Comparison of ENCODE assay signal across 8 mouse cellular contexts in genomic region chr11:89299116-89299783, GRCm38 (mm10). TPM values are rescaled to one million over a fixed set of nuclear protein-coding genes. Genes with fewer than 3 reads are reported as not detected.
A peak's percentile ranks its signal among the peaks of the same experiment; 100 is the strongest.
DNase-seq lines count a peak whose midpoint lies in the region; ATAC-seq and TF ChIP-seq lines count a peak whose summit lies in the region.

No protein-coding gene starts in this region.

- H3K4me1 ChIP-seq in cortical plate, adult 2 months (ENCODE audit: control insufficient read depth, insufficient read depth, low read length) = peaks cover 2% of the 10 kb centered on the region; the same call in 1 of the 2 replicates
- peaks cover 10% of the 10 kb centered on the region for H3K4me1 ChIP-seq in heart, embryonic 11.5 days (ENCODE audit: control insufficient read depth, insufficient read depth, low read length)

- H3K27ac ChIP-seq in cortical plate, adult 2 months (ENCODE audit: insufficient read depth, low read length) = no peak overlapping the region
- H3K27ac ChIP-seq in heart, embryonic 11.5 days (ENCODE audit: low read depth, low read length) = peak overlapping the region; percentile 73

- TF ChIP-seq CTCF in cortical plate, adult 2 months (IDR thresholded peaks at IDR 0.05; ENCODE audit: extremely low read depth, insufficient read depth, low read length) = no peak

- no peaks in the 10 kb centered on the region for H3K36me3 ChIP-seq in heart, embryonic 11.5 days (ENCODE audit: control insufficient read depth, insufficient read depth, low read length)
- no peaks in the 10 kb centered on the region for H3K36me3 ChIP-seq in myocyte (ENCODE audit: control insufficient read depth, insufficient read depth)

- no peaks in the 10 kb centered on the region for H3K79me2 ChIP-seq in myocyte (ENCODE audit: control insufficient read depth, insufficient read depth)

- peak; percentile 23 to 38 for DNase-seq in layer of hippocampus, postnatal 10 days (ENCODE audit: low spot score in 2 of 2)
- no peak for DNase-seq in layer of hippocampus, adult 18-20 months (ENCODE audit: low spot score in 2 of 2)
- peak; percentile 59 to 68 for DNase-seq in kidney, postnatal 4 days
- DNase-seq in right cerebral cortex, postnatal 36 days (ENCODE audit: low spot score in 2 of 2) = no peak
- DNase-seq in natural killer cell, adult 2 months (ENCODE audit: low spot score in 2 of 2) = no peak

- TF ChIP-seq POLR2A in cortical plate, adult 2 months (IDR thresholded peaks at IDR 0.05; ENCODE audit: extremely low read depth, insufficient read depth, low read length) = no peak
- no peak for TF ChIP-seq POLR2A in myocyte (IDR thresholded peaks at IDR 0.05; ENCODE audit: insufficient read length, low read depth)

- peak overlapping the region; percentile 61 for H3K9ac ChIP-seq in heart, embryonic 11.5 days (ENCODE audit: low read depth, low read length)

- 0 out of 2 replicates have a peak, but pooled peaks have one; percentile 7 for ATAC-seq in heart, embryonic 11.5 days (replicated peaks; ENCODE audit: insufficient number of reproducible peaks, low FRiP score, low TSS enrichment)

- H3K4me2 ChIP-seq in heart, embryonic 11.5 days = peak overlapping the region; percentile 76
- H3K4me2 ChIP-seq in myocyte (ENCODE audit: low read depth) = peak overlapping the region; percentile 77

- H3K27me3 ChIP-seq in heart, embryonic 11.5 days (ENCODE audit: control insufficient read depth, insufficient read depth, low read length) = peaks cover 20% of the 10 kb centered on the region
- H3K27me3 ChIP-seq in myocyte (ENCODE audit: control insufficient read depth, insufficient read depth, insufficient read length) = no peaks in the 10 kb centered on the region

- H3K4me3 ChIP-seq in cortical plate, adult 2 months (ENCODE audit: insufficient read depth, low read length) = peak overlapping the region; percentile 32
- H3K4me3 ChIP-seq in heart, embryonic 11.5 days (ENCODE audit: low read depth, low read length) = peak overlapping the region; percentile 48
- peak overlapping the region; percentile 24 for H3K4me3 ChIP-seq in myocyte

- no peaks in the 10 kb centered on the region for H3K9me3 ChIP-seq in heart, embryonic 11.5 days (replicated peaks; ENCODE audit: control insufficient read depth, low read length)

- H3ac ChIP-seq in myocyte (ENCODE audit: control insufficient read depth, insufficient read length) = peak overlapping the region; percentile 22

- under 1% methylated on average over 29 of the region's 36 CpGs for WGBS in heart, embryonic 11.5 days (ENCODE audit: insufficient replicate concordance)

TF ChIP-seq in myocyte, 11 proteins besides CTCF, POLR2A, EP300 and RAD21:
- TF ChIP-seq MYOG (IDR thresholded peaks at IDR 0.05; ENCODE audit: control insufficient read depth in 1 of 3, insufficient read depth in 1 of 3, insufficient read length in 2 of 3, low read depth in 2 of 3) (no peak), E2F4 (IDR thresholded peaks at IDR 0.05; ENCODE audit: insufficient read depth) (no peak), REST (IDR thresholded peaks at IDR 0.05; ENCODE audit: insufficient read depth, insufficient read length) (no peak), USF1 (IDR thresholded peaks at IDR 0.05; ENCODE audit: low read depth) (no peak), POLR2AphosphoS2 (IDR thresholded peaks at IDR 0.05; ENCODE audit: insufficient read length, low read depth) (no peak), MAX (IDR thresholded peaks at IDR 0.05; ENCODE audit: low read depth) (no peak), TCF3 (IDR thresholded peaks at IDR 0.05; ENCODE audit: insufficient read length, low read depth) (no peak), MYOD1 (IDR thresholded peaks at IDR 0.05; ENCODE audit: control insufficient read depth in 1 of 3, insufficient read length in 2 of 3, low read depth in 2 of 3) (no peak)

RNA-seq across cellular contexts. Expression of gene Nog, which starts 2.9 kb away (rescaled TPM):
- 1 to 10 TPM; 7.0 to 8.9 TPM for total RNA-seq in layer of hippocampus, postnatal 10 days (2021)
- 10 to 100 TPM in 1 of 2 experiments, 1 to 10 TPM in 1; 9.6 to 12.7 TPM for total RNA-seq in layer of hippocampus, adult 18-20 months (2021)
- polyA plus RNA-seq in cortical plate, adult 2 months (2012; rRNA removed) = 8.7 and 8.8 TPM in 2 replicates
- polyA plus RNA-seq in heart, embryonic 11.5 days (2014; fragmentation: Nextera tagmentation; extraction: Ambion mirVana) = 1.4 and 1.9 TPM in 2 replicates
- polyA plus RNA-seq in myocyte (2012; fragmentation: generic; extraction: Trizol) = 3.7 TPM

Comparison
In these comparisons a context has a peak if more than half of its experiments do, and no peak if none do; other contexts are left out.
1. DNase-seq: peak in layer of hippocampus, postnatal 10 days (2 of 2) and kidney, postnatal 4 days (2 of 2); none in layer of hippocampus, adult 18-20 months (0 of 2), right cerebral cortex, postnatal 36 days (0 of 2) and natural killer cell, adult 2 months (0 of 2).
2. Peak in every context shown above with its lines, with median percentiles within 50 percentile points of each other: H3K4me3 ChIP-seq.